Mouse (Mus musculus): Measurements from ENCODE around the gene Bmpr2.

Gene Bmpr2

DNA sequence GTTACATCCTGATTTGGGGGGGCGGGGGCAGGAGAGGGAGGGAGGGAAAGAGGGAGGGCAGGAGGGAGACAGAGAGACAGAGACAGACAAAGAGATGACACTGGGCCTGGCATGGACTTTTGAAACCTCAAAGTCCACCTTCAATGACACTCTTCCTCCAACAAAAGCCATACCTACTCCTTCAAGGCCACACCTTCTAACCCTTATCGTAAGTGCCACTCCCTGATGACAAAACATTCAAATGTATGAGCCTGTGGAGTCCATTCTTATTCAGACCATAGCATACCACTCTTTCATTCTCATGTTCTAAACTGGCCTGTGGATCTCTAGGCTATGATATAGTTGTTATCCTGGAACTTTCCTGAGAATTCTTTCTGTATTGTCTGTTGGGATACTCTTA is 161.2 kb downstream of the Bmpr2 start:
- DNase-seq (ENCODE audit: extremely low read depth, insufficient read length, low spot score), result no peak

DNA sequence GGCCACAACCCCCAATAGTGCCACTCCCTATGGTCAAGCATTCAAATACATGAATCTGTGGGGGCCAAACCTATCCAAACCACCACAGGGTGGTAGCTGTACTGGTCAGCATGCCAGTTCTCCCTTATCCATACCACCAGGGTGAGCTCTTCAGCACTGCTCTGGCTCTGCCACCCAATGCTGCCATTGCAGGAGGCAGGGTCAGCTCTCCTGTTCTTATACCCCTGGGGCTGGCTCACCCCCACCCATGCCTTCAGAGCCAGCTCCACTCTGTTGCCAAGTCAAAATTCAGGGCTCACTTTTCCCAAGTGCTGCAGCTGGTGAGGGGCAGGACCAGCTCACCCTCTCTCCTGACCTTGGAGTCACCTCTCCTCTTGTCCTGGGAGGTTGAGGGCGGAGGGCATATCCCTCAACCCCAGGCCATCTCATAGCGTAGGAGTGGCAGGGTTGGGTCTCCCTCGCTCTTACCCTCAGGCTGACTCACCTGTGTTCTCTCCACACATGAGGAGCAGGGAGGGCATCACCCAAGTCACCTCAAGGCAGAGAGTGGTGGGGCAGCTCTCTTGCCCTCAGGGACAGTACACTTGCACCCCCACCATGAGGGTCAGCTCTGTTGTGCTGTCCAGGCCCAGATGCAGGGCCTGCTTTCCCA is 162.9 kb downstream of the Bmpr2 start:
- no peak for DNase-seq (ENCODE audit: extremely low read depth, insufficient read length, low spot score)

DNA sequence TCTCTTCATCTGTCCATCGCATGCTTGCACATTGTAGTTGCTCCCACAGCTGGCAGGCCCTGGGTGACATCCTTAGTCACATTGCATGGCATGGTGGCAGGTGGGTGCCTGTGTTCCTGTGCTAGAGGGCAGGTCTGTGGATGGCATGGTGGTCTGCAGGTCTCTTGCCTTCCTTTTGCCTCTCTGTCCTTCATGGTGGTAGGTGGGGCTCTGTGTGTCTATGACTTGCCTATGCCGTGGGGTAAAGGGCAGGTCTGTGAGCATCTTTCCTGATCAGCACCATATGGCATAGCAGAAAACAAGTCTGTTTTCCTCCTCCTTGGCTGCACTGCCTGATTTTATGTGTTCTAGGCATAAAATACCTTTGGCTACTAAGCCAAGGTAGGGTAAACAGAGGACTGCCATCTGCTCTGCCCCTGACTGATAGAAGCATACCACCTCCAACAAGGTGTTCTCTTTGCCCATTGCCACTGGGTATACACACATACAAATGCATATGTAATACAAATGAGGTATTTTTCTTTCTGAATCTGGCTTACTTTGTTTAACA is 164.0 kb downstream of the Bmpr2 start:
- DNase-seq (ENCODE audit: extremely low read depth, insufficient read length, low spot score), result no peak

Data from 3134 (cell line).